Mouse (Mus musculus) right cerebral cortex, adult 18-20 months (tissue): ENCODE data around the gene Creb3l1.
A peak's percentile ranks its signal among the peaks of the same experiment; 100 is the strongest.

Experiments
- DNase-seq: peaks from one replicate; pipeline ENCODE4 v3.0.0; 2022; ENCODE audit warnings: mixed read lengths

The Creb3l1 gene

DNA sequence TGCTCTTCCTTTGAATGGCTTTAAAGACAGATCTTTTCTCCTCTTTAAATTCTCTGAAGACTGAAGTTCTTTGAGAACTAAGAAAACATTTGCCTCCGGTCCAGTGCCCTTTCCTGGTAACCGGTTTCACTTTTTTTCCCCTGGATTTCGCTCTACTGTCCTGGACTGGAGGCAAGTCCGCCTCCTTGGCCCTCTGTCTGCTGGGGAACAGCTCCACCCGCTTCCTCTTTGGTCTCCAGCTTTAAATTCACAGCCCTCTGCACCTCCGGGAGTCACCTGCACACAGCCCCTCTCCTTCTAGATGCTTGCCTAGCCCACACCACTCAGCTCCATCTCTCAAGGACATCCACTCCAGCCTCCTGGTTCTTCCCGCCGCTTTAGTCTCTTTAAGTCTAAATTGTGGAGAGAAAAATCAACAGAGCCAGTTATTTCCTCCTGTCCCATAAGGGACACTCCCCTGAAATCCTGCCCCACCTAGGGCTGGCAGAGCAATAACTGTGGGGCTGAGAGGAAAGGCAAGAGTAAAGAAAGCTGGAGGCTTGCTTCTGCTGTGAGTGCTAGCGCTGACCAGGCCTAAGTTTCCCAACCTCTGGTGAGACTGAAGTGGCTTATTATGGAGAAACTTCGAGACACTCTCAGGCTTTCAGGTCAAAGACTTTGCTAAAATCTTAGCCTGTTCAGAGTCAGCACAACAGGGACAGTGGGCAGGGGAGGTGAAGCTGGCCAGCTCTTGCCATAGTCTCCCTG is 5.3 kb upstream of the Creb3l1 start:
- DNase-seq, result no peak

DNA sequence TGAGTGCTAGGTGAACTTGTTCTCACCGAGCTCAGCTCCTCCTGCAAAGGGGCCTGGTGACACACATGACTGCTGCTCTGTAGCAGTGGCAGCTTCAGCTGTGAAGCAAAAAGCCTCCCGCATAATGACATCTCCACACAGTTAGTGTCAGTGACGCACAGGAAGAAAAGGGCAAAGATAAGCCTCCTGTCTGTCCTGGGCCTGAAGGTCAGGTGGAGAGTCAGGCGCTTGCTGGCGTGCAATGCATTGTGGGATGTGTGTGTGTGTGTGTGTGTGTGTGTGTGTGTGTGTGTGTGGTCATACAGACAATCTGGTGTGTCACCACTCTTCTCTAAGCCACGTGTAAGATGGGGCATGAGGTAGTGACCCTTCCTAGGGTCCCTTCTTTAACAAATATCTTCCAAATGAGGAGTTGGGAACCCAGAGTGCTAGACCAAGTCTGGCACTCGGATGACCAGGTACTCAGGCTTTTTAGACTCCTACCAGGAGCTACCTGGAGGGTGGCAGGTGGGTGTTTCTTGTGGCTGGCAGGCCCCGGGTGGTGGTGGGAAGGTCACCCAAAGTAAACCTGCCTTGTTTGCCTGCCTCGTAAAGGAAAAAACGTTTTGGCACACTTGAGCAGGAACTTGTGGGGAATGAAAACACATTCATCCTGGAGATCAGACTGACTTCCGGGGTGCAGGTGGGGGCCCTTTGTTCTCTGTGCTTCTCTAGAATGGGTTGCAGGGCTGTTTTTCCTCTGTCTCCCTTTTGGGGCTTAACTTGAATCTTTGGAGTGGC is 3.7 kb upstream of the Creb3l1 start:
- DNase-seq, result no peak

DNA sequence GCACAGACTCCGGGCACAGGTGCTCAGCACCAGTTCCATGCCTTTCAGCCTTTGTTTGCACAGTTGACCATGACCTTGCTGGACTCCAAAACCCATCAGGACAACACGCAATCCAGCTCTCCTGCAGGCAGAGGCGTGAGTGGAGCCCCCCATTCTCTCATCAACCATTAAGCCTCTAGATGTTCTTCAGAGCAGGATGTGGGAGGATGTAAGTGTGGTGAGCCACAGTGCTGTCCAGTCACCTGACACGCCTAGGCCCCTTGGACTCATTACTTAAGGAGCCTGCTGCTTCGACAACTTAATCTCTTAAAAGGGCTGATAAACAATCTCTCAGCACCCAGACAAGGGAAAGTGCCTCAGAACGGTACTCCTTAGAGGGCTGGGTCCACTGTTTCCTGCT is 1.7 kb upstream of the Creb3l1 start:
- no peak for DNase-seq

DNA sequence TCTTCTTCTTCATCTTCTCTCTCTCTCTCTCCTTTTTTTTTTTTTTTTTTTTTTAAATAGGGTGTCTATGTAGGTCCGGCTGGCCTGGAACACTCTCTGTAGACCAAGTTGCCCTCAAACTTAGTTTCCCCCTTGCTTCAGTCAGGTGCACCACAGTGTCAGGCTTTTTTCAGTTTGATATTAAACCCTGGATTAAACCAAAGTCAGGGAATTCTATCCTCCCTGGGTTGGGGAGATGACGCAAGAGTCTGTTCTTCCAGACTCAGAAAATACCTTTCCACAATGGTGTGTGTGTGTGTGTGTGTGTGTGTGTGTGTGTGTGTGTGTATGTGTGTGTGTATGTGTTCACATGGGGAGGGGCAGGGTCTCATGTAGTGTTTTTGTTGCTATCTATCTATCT is 900 bp upstream of the Creb3l1 start:
- DNase-seq, result no peak

DNA sequence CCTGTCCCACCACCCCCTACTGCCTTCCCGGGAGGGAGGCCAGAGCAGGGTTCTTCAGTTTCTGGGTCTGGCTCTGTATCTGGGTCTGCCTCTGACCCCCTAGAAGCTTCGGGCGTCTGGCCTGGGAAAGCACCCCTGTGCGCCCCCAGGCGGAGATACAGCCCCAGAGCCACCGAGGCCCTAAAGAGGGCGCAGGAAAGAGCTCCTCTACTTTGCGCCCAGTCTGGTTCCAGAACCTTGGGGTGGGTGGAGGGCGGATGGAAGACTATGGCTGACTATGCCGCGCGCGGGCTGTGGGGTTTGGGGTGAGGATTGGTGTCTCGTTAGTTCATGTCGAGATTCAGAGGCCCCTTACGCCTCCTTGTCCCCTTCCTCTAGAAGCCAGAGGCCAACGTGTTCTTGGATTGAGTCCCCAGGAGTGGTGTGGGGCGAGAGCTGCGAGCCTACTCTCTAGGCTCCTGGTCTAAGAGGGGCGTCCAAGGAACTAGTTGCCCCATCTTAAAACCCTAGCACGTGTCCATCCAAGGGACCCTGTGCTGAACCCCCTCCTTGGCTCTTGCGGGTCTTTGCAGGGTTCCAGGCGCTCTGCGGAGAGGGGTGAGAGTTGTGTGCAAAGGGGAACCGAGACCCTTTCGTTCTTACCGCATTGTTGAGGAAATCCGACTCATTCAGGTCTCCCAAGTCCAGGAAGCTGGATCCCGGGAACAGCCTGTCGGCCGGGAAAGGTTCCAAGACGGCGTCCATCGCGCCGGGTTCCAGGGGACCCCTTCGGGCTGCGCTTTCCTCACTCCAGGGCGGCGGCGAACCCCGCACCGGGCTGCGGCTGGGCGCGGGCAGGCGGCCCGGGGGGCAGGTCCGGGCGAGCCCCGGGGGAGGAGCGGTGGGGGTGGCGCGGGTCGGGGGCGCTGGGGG is 684 bp downstream of the Creb3l1 start:
- DNase-seq, result no peak

DNA sequence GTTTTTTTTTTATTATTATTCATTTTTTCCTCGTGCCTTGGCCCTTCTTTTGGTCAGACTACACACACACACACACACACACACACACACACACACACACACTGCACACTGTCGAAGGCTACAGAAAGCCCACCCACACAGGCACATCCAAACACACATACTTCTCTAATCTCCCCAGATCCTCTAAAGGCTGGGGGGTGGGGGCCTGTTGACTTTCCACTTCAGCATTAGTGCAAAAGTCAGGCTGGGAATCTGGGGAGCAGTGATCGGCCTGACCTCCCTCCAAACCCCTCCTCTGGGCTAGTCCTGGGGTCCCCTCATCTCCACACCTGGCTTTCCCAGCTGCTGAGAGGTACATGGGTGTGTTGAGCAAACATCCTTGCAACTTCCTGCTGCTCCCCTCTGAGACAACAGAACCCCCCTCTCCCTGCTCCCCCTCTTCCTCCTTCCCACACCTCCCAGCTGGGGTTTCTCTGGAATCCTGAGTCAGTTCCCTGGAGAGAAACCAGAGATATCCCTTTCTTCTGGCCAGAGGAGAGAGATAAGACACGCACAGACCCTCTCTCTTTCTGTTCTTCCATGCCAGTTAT is 3.5 kb downstream of the Creb3l1 start:
- no peak for DNase-seq

DNA sequence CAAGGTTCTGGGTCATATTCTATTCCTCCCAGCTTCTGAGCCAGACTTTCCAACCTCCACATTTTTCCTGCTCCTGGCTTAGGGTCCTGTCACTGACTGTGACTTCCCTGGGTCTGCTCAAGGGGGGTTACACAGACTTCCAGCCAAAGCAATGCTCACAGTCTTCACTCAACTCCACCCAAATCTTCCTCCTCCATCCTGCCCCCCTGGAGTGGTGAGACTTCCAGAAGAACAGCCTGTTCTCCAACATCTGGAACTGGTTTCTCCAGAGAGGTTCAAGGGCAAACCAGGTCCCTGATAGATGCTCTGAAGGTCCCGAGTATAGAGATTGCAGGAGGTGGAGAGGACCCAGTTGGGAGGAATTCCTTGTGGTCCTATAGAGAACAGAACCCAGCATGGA is 6.9 kb downstream of the Creb3l1 start:
- DNase-seq, result no peak

DNA sequence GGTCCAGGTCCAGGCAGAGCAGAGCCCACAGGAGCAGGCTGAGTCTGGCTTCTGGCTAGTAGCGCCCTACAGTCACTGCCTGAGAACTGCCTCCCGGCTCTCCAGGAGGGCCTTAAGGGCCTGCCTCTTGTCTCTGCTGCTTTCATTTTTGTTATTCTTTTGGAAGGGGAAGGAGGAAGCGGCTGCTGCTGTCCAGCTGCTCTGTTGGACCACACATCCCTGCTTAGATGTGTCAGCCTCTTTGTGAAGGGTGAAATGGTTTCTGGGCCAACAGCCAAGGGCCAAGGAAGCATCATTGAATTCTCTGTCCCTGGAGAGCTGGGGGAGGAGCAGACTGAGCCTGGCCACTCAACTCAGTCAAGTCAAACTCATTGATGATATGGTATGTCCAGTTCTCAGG is 7.3 kb downstream of the Creb3l1 start:
- peak; percentile 14 for DNase-seq

DNA sequence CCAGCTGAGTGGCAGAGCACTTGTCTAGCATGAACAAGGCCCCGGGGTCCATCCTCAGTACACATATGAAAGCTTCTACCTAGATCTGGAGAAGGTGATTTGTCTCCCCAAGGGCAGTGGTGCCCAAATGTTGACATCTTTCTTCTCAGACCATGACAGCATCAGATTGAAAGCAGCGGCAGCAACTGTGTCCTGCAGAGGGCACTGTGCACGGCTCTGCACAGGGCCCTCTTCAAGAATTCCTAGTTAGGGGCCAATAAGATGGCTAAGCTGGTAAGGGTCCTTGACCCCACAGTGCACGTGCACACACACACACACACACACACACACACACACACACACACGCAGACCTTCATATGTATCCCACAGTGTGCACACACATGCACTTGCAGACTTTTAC is 9.4 kb downstream of the Creb3l1 start:
- DNase-seq, result no peak

DNA sequence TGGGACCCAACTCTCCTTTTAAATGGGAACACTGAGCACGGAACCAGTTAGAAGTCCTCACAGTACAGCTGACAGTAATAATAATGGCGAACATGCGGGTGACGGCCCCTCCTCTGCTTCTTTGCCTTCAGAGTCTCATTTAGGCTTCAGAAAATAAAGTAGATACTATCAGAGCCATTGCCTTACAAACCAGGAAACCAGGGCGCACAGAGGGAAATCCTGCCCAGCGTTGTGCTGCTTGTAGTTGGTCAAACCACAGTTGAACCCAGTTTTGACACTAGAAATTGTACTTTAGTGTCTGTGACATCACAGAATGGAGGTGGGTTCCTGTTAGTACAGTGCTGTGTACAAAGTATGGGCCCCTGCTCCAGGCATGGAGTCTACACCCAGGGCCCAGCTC is 10.1 kb downstream of the Creb3l1 start:
- no peak for DNase-seq

DNA sequence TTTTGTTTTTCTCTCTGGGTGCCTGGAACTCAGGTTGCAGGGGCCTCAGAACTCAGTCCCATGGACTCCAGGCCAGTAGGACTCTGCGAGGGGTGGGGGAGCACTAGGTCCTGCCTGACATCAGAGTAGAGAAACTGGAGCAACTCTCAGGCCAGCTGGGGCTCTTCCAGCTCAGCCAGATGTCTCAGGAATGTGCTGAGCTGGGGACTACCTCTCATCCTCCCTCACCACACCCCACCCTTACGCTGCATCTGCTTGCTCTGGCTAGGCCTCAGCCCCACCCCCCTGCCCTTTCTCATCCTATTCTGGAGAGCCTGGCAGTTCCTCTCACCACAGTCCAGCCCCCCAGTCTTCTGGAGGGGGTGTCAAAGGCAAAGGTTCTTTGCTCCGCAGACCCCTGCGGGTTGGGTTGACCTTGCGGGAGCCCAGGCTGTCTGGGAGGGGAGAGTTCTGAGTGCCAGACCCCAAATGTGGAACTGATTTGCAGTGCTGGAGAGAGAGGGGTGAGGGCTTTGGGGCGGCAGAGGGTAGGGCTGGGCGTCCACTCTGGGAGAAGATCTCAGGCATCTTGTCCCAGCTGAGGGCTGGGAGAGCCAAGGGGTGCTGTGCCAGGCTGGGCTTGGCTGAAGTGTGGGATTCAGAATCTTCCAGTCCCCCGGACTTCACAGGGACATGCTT is 11.4 kb downstream of the Creb3l1 start:
- DNase-seq, result no peak

DNA sequence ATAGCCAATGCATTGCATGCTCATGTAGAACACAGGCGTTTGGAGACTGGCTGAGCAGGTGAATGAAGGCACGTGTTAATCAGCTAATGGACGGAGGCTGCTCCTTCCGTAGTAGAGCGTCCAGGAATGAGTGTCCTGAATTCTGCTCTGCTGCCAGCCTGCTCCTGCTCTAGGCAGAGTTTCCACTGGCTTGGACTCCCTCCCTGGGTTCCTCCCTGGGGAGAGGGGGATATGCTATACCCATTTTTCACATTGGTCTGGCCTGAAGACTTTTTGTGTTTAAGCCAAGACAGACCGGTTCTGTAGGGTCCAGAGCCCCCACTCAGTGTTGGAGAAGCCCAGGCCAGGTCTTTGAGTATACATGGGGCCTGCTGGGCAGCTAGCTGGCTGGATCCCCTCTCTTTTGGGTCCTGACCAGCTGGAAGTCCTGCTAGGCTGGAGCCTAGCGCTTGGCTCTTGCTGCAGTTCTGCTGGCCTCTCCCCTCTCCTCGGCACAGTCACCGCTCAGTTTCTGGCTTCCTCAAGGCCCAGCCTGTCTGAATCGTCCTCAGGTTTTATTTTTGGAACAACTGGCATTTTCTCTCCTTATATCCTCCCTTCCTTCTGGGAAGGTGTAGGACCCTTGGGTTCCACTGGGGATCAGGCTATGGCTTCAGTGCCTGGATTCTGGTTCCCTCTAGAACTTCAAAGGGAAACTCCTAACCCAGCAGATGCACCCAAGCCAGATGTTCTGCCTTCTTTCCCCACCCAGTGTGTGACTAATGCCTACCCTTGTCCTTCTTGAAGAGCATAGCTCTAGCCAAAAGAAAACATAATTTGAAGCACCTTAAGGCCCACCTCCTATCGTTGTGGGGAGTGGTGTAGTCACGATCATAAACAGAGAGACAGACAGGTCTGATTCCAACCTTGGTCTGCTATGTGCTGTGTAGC is 12.6 kb downstream of the Creb3l1 start:
- DNase-seq, result no peak

DNA sequence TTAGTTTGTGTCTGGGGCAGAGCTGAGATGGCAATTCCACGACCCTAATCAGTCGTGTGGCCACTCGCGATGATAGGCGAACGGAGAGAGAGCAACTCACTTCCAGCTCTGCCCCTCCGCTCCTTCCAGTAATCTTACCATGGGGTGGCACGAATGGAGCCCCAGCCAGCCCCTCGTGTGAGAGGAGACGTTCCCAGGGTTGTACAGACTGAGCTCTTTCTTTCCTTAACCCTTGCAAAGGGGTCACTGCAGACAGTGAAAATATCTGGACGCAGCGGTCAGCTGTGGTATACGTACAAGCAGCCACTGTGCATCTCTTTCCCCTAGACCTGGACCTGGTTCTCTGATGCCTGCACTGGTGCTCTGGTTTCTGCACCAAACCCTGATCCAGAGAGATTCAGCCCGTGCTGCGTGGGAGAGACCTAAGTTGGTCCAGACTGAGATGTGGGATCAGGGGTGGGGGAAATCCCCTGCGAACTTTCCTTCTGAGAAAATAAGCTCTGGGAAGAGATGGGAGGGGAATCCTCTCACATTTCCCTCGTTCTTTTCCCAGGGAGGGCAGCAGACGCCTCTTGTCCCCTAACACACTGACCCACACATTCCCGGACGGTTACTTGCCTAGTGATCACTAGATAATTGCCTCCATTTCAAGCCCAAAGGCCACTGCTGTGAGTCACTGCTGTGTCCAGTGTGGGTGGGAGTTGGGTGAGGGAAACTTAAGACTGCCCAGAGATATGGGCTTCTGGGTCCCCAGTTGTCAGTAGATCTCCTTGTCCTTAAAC is 15.5 kb downstream of the Creb3l1 start:
- DNase-seq, result peak; percentile 47

DNA sequence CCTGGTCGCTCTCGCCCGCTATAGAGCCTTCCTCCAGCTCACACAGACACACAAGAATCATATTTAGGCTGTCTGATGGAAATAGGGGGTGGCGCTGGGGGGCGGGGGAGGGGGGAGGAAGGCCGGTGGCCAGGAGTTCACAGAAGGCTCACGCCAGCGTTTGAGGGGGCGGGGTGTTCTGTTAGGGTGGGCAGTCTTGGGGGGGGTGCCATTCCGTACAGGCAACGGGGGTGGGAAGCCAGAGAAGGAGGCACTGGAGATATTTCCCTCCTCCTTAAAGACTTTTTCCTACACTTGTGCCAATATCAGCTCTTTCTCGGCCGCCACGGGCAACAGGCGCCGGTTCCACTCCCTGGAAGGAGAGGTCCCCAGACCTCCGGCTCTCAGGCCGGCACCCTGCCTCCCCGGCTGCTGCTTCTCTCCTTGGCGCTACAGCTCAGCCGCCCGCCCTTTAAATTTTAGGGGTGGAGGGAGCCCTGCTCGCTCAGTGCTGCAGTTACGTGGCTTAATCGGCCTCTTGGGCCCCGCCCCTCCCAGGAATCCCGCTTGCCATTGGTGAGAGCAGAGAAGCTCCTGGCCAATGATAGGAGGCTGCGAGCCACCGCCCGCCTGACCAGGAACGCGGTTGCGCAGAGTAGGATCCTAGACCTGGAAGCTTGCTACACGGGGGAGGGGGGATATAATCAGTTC is 16.2 kb downstream of the Creb3l1 start:
- peak; percentile 99 for DNase-seq

DNA sequence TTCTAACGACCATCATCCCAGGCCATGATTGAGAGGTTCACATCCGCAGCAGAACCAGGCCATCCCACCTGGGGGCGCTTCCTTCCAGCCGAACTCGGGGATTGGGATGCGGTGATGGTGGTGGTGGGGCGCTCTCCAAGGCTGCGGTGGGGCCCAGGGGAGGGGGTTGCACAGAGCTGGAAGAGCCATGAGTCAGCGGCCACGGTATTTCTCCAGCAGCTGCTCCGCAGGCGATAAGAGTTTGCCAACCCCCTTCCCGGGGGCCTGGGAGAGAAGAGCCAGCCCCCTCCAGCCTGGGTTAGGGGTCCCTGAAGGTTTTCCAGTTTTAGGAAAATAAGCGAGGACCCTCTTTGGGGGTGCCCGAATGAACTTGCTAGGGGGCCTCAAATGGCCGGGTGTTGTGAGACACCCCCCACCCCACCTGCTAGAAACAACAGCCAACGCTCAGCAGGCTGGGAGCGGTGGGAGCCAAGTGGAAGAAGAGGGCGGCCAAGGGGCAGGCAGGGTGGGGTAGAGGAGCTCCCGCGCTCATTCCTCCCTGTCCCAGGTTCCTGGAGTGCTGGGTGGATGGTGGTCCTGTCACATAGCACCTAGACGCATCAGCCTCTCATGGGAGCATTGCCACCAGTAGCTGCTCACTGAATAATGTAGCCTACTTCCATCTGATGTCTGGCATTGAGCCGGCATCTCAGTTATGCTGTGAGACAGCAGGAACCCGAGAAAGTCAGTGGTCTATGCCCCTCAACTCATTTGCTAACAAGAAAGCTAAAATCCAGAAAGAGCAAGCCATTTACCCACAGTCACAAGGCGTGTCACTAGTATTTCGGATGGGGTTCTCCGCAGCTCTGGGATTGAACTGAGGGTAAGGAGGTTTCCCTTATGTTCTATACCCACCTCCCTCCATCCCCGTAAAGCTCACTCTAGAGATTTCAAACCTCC is 17.1 kb downstream of the Creb3l1 start:
- no peak for DNase-seq

DNA sequence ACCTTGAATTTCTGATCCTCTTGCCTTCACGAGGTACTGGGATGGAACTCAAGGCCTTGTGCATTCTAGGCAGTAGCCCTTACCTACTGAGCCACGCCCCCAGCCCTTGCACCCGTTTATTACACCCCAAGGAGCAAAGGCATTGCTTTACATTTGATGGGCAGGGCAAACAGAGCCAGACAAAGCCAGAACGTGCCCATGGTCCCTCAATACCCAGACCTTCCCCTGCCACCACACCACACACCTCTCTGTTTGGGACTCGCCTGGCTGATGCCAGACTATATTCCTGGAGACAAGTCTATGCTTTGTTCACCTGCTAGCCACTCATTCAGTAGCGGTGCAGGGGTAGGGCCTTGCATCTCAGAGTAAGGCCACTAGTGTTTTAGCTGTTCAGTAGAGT is 17.8 kb downstream of the Creb3l1 start:
- no peak for DNase-seq

DNA sequence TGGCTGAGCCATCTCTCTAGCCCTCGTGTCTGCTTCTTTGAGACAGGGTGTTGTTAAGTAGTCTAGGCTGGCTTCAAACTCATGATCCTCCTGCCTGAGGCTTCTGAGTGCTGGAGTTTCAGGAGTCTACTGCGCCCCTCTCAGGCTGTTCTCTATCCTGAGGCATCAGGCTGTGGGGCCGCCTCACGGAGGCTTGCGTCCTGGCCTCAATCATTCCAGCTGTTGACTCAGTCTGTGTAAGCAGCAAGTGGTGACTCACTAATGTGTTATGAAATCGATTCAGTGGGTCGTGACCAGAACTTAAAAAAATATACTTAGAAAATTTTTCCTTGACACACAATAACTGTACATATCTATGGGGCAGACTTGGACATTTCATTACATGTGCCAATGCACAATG is 19.7 kb downstream of the Creb3l1 start:
- no peak for DNase-seq

DNA sequence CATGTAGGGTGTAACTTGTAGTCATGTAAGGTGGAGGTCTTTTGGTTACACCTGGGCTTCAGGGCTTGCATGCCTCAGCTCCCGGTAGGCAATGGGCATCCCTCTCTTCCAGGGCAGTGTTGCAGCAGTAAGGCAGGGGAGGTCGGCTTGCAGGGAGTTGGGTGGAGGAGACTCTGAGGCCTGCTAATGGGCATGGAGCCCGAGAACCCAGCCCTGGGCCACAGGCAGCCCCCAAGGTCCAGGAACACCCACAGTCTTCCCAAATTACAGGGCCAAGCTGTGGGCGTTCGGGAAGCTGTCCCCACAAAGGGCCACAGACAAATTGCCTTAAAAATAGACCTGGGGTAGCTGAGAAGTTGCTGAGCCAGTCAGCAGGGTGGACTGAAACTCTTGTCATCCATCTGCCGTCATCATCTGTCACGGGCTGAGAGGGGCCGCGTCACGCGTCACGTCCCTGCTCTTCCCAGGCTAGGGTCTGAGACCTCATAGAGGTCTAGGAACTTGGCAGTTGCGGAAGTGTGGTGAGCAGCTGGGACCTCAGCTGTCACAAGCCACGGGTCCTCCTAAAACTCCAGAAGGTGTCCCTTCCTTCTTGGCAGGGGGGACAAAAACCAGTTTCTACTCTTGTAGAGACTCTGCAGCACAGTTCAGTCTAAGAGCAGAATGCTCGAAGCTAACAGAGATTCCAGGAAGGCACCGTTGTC is 26.2 kb downstream of the Creb3l1 start:
- DNase-seq, result no peak
